Mouse (Mus musculus): ENCODE data around the gene Gm21976.

- TF ChIP-seq CTCF (IDR thresholded peaks at IDR 0.05; ENCODE audit: extremely low read depth, insufficient read depth, insufficient read length, insufficient replicate concordance) (no peak), POLR2A (IDR thresholded peaks at IDR 0.05; ENCODE audit: low read depth, low read length) (no peak)
These were observed 74.6 kb downstream of the Gm21976 start, which contains the start of gene Foxd1 for GRCm38 (mm10) chr13:98354090-98354801.
